Mouse (Mus musculus): ENCODE measurements around the gene Pms1.

GRCm38 (mm10) chr1:53300506-53300905 lies 3.7 kb upstream of the Pms1 start:
- TF ChIP-seq CTCF (IDR thresholded peaks at IDR 0.05; ENCODE audit: low read depth, low read length) (no peak), POLR2A (IDR thresholded peaks at IDR 0.05; ENCODE audit: insufficient read depth, low read length) (no peak), EP300 (IDR thresholded peaks at IDR 0.05; ENCODE audit: insufficient read depth, low read depth, low read length) (no peak)
